Mouse (Mus musculus) small intestine, adult 2 months (tissue): ENCODE measurements around the gene Grm7.

ENCODE experiments used
- CTCF ChIP-seq: fragments of 200-500 bp; IDR thresholded peaks from 2 replicates; pipeline ENCODE4 v1.5.1; 2012; ENCODE audit warnings: low read depth, mild to moderate bottlenecking, control low read depth, inconsistent platforms, low read length, moderate library complexity, mixed read lengths; ENCODE audit not compliant: insufficient replicate concordance, insufficient read length; ENCODE audit errors: extremely low read depth
- POLR2A ChIP-seq: fragments of 200-500 bp; IDR thresholded peaks from 2 replicates; pipeline ENCODE4 v1.6.1; 2012; ENCODE audit warnings: low read depth, mild to moderate bottlenecking, control low read depth, inconsistent platforms, low read length, moderate library complexity

GRCm38 (mm10) chr6:110776046-110776445 is 130.7 kb downstream of the Grm7 start:
- no peak for TF ChIP-seq CTCF
- TF ChIP-seq POLR2A: no peak
